Mouse (Mus musculus) hindbrain, embryonic 10.5 days (tissue): ENCODE data around the gene Tgif1. TPM values are rescaled to one million over a fixed set of nuclear protein-coding genes. Genes with fewer than 3 reads are reported as not detected.
"Not testable (repeated sequence)": the region's sequence is repeated elsewhere in the genome, so short reads cannot be mapped to it uniquely, and the experiment has no call there.

Experiments used
- DNase-seq: peaks from one replicate; pipeline ENCODE4 v3.0.0-alpha.2; 2017; ENCODE audit warnings: low spot score
- H3K27ac ChIP-seq: fragments of 300-500 bp; sonication (generic); 2 replicates; pipeline ENCODE4 v1.5.1; 2016; ENCODE audit warnings: mild to moderate bottlenecking, moderate library complexity
- H3K27me3 ChIP-seq: fragments of 300-500 bp; sonication (generic); 2 replicates; pipeline ENCODE4 v1.6.1; 2016; ENCODE audit warnings: mild to moderate bottlenecking; ENCODE audit not compliant: poor library complexity, insufficient read depth, severe bottlenecking
- H3K36me3 ChIP-seq: fragments of 300-500 bp; sonication (generic); 2 replicates; pipeline ENCODE4 v1.6.1; 2016; ENCODE audit warnings: mild to moderate bottlenecking, moderate library complexity
- H3K4me1 ChIP-seq: fragments of 300-500 bp; sonication (generic); replicated peaks from 2 replicates; pipeline ENCODE4 v1.6.1; 2016; ENCODE audit warnings: mild to moderate bottlenecking
- H3K4me3 ChIP-seq: fragments of 300-500 bp; sonication (generic); 2 replicates; pipeline ENCODE4 v1.5.1; 2016; ENCODE audit warnings: mild to moderate bottlenecking, moderate library complexity
- H3K9me3 ChIP-seq: fragments of 300-500 bp; sonication (generic); 2 replicates; pipeline ENCODE4 v1.6.1; 2016; ENCODE audit warnings: mild to moderate bottlenecking, moderate library complexity
- WGBS: fragments of 180-500 bp; shearing (Covaris S2); methylation state at CpG from one replicate; pipeline ENCODE4 v1.1.7; 2016; 5-methylcytosine and 5-hydroxymethylcytosine counted together
- polyA plus RNA-seq: library from polyadenylated mRNA; unstranded; fragments of >200 nt; fragmentation: Nextera tagmentation; extraction: Ambion mirVana; gene quantifications from 2 replicates; pipeline ENCODE4 v1.2.1, GENCODE M21; 2016

Tgif1 gene
- polyA plus RNA-seq, 1 experiment from 2014 or later: 68.9 TPM

GRCm38 (mm10) chr17:70847086-70847485 lies 6.3 kb downstream of the Tgif1 start:
- Histone ChIP-seq H3K27ac (peak overlapping the region; percentile 97; the same call in 1 of the 2 replicates), H3K27me3 (no peaks in the 10 kb centered on the region), H3K36me3 (peaks cover 42% of the 10 kb centered on the region), H3K4me1 (peaks cover 41% of the 10 kb centered on the region), H3K9me3 (no peaks in the 10 kb centered on the region), H3K4me3 (peak overlapping the region; percentile 85)
- peak; percentile 43 for DNase-seq
- WGBS: 5% methylated on average over 4 of the region's 4 CpGs

- Histone ChIP-seq H3K9me3 (no peaks in the 10 kb centered on the region), H3K4me3 (no peak overlapping the region), H3K4me1 (peaks cover 33% of the 10 kb centered on the region), H3K27ac (0 out of 2 replicates have a peak overlapping the region, but pooled peaks have one; percentile 24), H3K36me3 (peaks cover 49% of the 10 kb centered on the region), H3K27me3 (no peaks in the 10 kb centered on the region)
- WGBS: 86% methylated on average over 8 of the region's 8 CpGs
- DNase-seq: no peak
Observed at GRCm38 (mm10) chr17:70846111-70846644, 7.2 kb downstream of the Tgif1 start.

- 91% methylated on average over 2 of the region's 2 CpGs for whole genome bisulfite sequencing
Observed at GRCm38 (mm10) chr17:70845543-70845942, 7.8 kb downstream of the Tgif1 start.

GRCm38 (mm10) chr17:70844971-70845370 lies 8.4 kb downstream of the Tgif1 start:
- H3K4me3 ChIP-seq: no peak overlapping the region
- H3K36me3 ChIP-seq: peaks cover 58% of the 10 kb centered on the region
- WGBS: 93% methylated on average over 10 of the region's 10 CpGs
- DNase-seq: no peak
- no peak overlapping the region for H3K27ac ChIP-seq
- no peaks in the 10 kb centered on the region for H3K9me3 ChIP-seq
- no peaks in the 10 kb centered on the region for H3K27me3 ChIP-seq
- peaks cover 30% of the 10 kb centered on the region for H3K4me1 ChIP-seq

More at GRCm38 (mm10) chr17:70845543-70845942, 7.8 kb downstream of the Tgif1 start:
- DNase-seq: no peak
- no peak overlapping the region for H3K27ac ChIP-seq
- peaks cover 30% of the 10 kb centered on the region for H3K4me1 ChIP-seq
- no peaks in the 10 kb centered on the region for H3K9me3 ChIP-seq
- peaks cover 52% of the 10 kb centered on the region for H3K36me3 ChIP-seq
- no peak overlapping the region for H3K4me3 ChIP-seq
- no peaks in the 10 kb centered on the region for H3K27me3 ChIP-seq

- H3K36me3 ChIP-seq: peaks cover 75% of the 10 kb centered on the region
- H3K4me3 ChIP-seq: no peak overlapping the region
- H3K27ac ChIP-seq: no peak overlapping the region
- 88% methylated on average over 4 of the region's 4 CpGs for WGBS
- no peaks in the 10 kb centered on the region for H3K9me3 ChIP-seq
- H3K27me3 ChIP-seq: no peaks in the 10 kb centered on the region
- H3K4me1 ChIP-seq: peaks cover 20% of the 10 kb centered on the region
- no peak for DNase-seq
Observed at GRCm38 (mm10) chr17:70843252-70843651, 10.1 kb downstream of the Tgif1 start.

GRCm38 (mm10) chr17:70838533-70838932 lies 14.8 kb downstream of the Tgif1 start:
- Histone ChIP-seq H3K4me3 (no peak overlapping the region), H3K27me3 (peaks cover 12% of the 10 kb centered on the region), H3K27ac (no peak overlapping the region), H3K9me3 (no peaks in the 10 kb centered on the region), H3K36me3 (peaks cover 45% of the 10 kb centered on the region), H3K4me1 (peaks cover 19% of the 10 kb centered on the region)
- 67% methylated on average over 5 of the region's 5 CpGs for WGBS
- no peak for DNase-seq

GRCm38 (mm10) chr17:70838031-70838430 lies 15.3 kb downstream of the Tgif1 start:
- peaks cover 16% of the 10 kb centered on the region for H3K27me3 ChIP-seq
- H3K27ac ChIP-seq: no peak overlapping the region
- no peaks in the 10 kb centered on the region for H3K9me3 ChIP-seq
- peaks cover 19% of the 10 kb centered on the region for H3K4me1 ChIP-seq
- no peak overlapping the region for H3K4me3 ChIP-seq
- peaks cover 40% of the 10 kb centered on the region for H3K36me3 ChIP-seq
- 90% methylated on average over 7 of the region's 7 CpGs for WGBS
- no peak for DNase-seq

- H3K4me3 ChIP-seq, H3K9me3 ChIP-seq, DNase-seq, H3K27ac ChIP-seq: not testable (repeated sequence)
- 85% methylated on average over 6 of the region's 6 CpGs for WGBS
- peaks cover 35% of the 10 kb centered on the region for H3K36me3 ChIP-seq
- H3K27me3 ChIP-seq: peaks cover 22% of the 10 kb centered on the region
- peaks cover 19% of the 10 kb centered on the region for H3K4me1 ChIP-seq
Observed at GRCm38 (mm10) chr17:70837474-70837873, 15.9 kb downstream of the Tgif1 start.

GRCm38 (mm10) chr17:70836820-70837219 lies 16.5 kb downstream of the Tgif1 start:
- WGBS: 56% methylated on average over 7 of the region's 7 CpGs
- no peak for DNase-seq

GRCm38 (mm10) chr17:70835071-70835790 lies 18.1 kb downstream of the Tgif1 start:
- no peak for DNase-seq
- Histone ChIP-seq H3K27me3 (peaks cover 23% of the 10 kb centered on the region), H3K27ac (peak overlapping the region; percentile 81; the same call in 1 of the 2 replicates), H3K4me3 (peak overlapping the region; percentile 55), H3K9me3 (no peaks in the 10 kb centered on the region), H3K4me1 (peaks cover 19% of the 10 kb centered on the region), H3K36me3 (peaks cover 19% of the 10 kb centered on the region)
- 2% methylated on average over 10 of the region's 10 CpGs for WGBS

More at GRCm38 (mm10) chr17:70836820-70837219, 16.5 kb downstream of the Tgif1 start:
- no peak overlapping the region for H3K27ac ChIP-seq
- no peaks in the 10 kb centered on the region for H3K9me3 ChIP-seq
- no peak overlapping the region for H3K4me3 ChIP-seq
- peaks cover 23% of the 10 kb centered on the region for H3K27me3 ChIP-seq
- H3K4me1 ChIP-seq: peaks cover 19% of the 10 kb centered on the region
- peaks cover 30% of the 10 kb centered on the region for H3K36me3 ChIP-seq

GRCm38 (mm10) chr17:70834430-70834965 lies 18.8 kb downstream of the Tgif1 start:
- WGBS: under 1% methylated on average over 29 of the region's 29 CpGs
- Histone ChIP-seq H3K4me3 (peak overlapping the region; percentile 55), H3K27me3 (peaks cover 23% of the 10 kb centered on the region), H3K9me3 (no peaks in the 10 kb centered on the region), H3K4me1 (peaks cover 25% of the 10 kb centered on the region), H3K36me3 (peaks cover 12% of the 10 kb centered on the region), H3K27ac (peak overlapping the region; percentile 81)
- peak; percentile 49 for DNase-seq

- Histone ChIP-seq H3K9me3 (no peaks in the 10 kb centered on the region), H3K27ac (no peak overlapping the region), H3K36me3 (no peaks in the 10 kb centered on the region), H3K27me3 (peaks cover 23% of the 10 kb centered on the region), H3K4me3 (no peak overlapping the region), H3K4me1 (peaks cover 25% of the 10 kb centered on the region)
- DNase-seq: no peak
- 89% methylated on average over 9 of the region's 9 CpGs for WGBS
Observed at GRCm38 (mm10) chr17:70832544-70832943, 20.8 kb downstream of the Tgif1 start.

- DNase-seq: no peak
- peaks cover 22% of the 10 kb centered on the region for H3K4me1 ChIP-seq
- no peak overlapping the region for H3K27ac ChIP-seq
- 90% methylated on average over 4 of the region's 4 CpGs for WGBS
- H3K9me3 ChIP-seq: no peaks in the 10 kb centered on the region
- no peaks in the 10 kb centered on the region for H3K36me3 ChIP-seq
- H3K4me3 ChIP-seq: no peak overlapping the region
- H3K27me3 ChIP-seq: peaks cover 20% of the 10 kb centered on the region
Observed at GRCm38 (mm10) chr17:70831591-70831990, 21.8 kb downstream of the Tgif1 start.
